Mouse (Mus musculus): Measurements from ENCODE around the gene Clps. TPM values are rescaled to one million over a fixed set of nuclear protein-coding genes. Genes with fewer than 3 reads are reported as not detected.
A peak's percentile ranks its signal among the peaks of the same experiment; 100 is the strongest.

The Clps gene
- total and polyA plus RNA-seq, 3 experiments, result not detected

DNA sequence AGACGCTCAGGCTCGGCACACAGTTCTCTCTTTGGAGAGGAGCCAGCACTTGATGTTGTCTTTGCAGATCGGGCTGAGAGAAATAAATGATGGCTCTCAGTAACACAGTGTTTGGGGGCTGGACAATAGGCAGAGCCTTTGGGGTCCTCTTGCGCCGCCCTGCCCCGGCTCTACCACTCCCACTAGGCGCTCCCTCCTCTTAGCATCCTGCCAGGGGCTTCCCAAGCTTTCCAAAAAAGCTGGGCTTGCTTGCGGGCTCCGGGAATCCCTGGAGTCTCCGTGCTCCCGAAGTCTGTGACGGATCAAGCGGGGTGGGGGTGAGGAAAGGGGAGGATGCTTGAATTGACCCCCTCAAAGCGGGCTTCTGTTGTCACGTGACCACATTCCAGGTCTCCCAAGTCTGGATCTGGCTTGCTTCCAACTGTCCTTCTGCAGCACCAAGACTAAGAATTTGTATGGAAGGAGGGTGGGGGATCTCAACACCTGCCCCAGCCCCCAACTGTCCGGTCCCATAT, 43.1 kb downstream of the Clps start, which contains the start of gene Fkbp5:
TSS of gene Fkbp5 (minus strand) at position 87 of the 515 bp plus-strand sequence.
- Histone ChIP-seq H3K27ac (ENCODE audit: insufficient read depth, low read depth) (peak within 1 kb of the TSS; percentile 34; the same call in 1 of the 2 replicates), H3K79me2 (replicated peaks; ENCODE audit: control insufficient read depth, extremely low read depth, insufficient read depth, poor library complexity, severe bottlenecking) (no peaks in the 10 kb centered on the region), H3K4me1 (ENCODE audit: control insufficient read depth in 1 of 2, insufficient read depth in 2 of 2) (peaks cover 19 to 72% of the 10 kb centered on the region in 2 experiments), H3K9ac (ENCODE audit: insufficient read depth, low read depth) (peak within 1 kb of the TSS; percentile 39), H3K4me3 (replicated peaks in 1 of 3; ENCODE audit: low read depth in 2 of 3, low read length in 2 of 3, poor library complexity in 1 of 3) (peak within 1 kb of the TSS; percentile 50 to 52 (median 52)), H3K27me3 (replicated peaks) (peaks cover 18% of the 10 kb centered on the region), H3K4me2 (ENCODE audit: insufficient read depth, low read depth, poor library complexity, severe bottlenecking) (peak within 1 kb of the TSS; percentile 52), H3K9me3 (replicated peaks; ENCODE audit: low read length) (peaks cover 3% of the 10 kb centered on the region), H3K36me3 (replicated peaks in 1 of 2; ENCODE audit: control insufficient read depth in 1 of 2, insufficient read depth in 1 of 2, low read length in 1 of 2) (no peaks in the 10 kb centered on the region)
- dilution Hi-C loops (cut with MboI; ENCODE audit: extremely low pct_ligation_motif_present, extremely low pct_unique_long_range_greater_than_20kb, low sequenced_read_pairs) (no loop called here), in situ Hi-C loops (cut with MboI; ENCODE audit: low pct_ligation_motif_present, low pct_unique_long_range_greater_than_20kb, low sequenced_read_pairs) (loop anchor here (25.0 kb wide), 1 partner anchor 305 kb away; the partner anchor contains the start of gene Def6)
- TF ChIP-seq SIN3A (IDR thresholded peaks at IDR 0.05; ENCODE audit: low read length) (no peak), NELFE (IDR thresholded peaks at IDR 0.05; ENCODE audit: low read depth, low read length) (no peak)
- DNase-seq (ENCODE audit: extremely low read depth), result no peak

DNA sequence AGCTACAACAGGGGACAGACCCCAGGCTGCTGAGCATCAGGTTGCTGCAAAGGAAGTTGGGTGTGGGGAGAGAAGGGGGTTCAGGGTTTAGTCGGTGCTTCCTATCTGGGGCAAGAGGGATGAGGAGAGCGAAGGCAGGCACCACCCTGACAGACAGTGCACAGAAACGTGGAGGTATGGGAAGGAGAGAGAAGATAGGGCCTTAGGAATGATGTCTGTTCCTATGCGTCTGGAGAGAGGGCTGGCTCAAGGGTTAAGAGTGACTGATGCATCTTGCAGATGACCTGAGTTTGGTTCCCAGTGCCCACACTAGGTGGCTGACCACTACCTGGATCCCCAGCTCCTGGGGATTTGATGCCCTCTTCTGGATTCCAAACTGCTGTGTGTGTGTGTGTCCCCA, 43.7 kb downstream of the Clps start:
- Histone ChIP-seq H3K4me3 (replicated peaks in 1 of 3; ENCODE audit: low read depth in 2 of 3, low read length in 2 of 3, poor library complexity in 1 of 3) (no peak overlapping the region), H3K36me3 (replicated peaks in 1 of 2; ENCODE audit: control insufficient read depth in 1 of 2, insufficient read depth in 1 of 2, low read length in 1 of 2) (no peaks in the 10 kb centered on the region), H3K79me2 (replicated peaks; ENCODE audit: control insufficient read depth, extremely low read depth, insufficient read depth, poor library complexity, severe bottlenecking) (no peaks in the 10 kb centered on the region), H3K9ac (ENCODE audit: insufficient read depth, low read depth) (no peak overlapping the region), H3K9me3 (replicated peaks; ENCODE audit: low read length) (peaks cover 3% of the 10 kb centered on the region), H3K4me2 (ENCODE audit: insufficient read depth, low read depth, poor library complexity, severe bottlenecking) (no peak overlapping the region), H3K27me3 (replicated peaks) (peaks cover 15% of the 10 kb centered on the region), H3K27ac (ENCODE audit: insufficient read depth, low read depth) (no peak overlapping the region), H3K4me1 (ENCODE audit: control insufficient read depth in 1 of 2, insufficient read depth in 2 of 2) (peaks cover 19 to 73% of the 10 kb centered on the region in 2 experiments)
- no peak for TF ChIP-seq RCOR1 (conservative IDR thresholded peaks at IDR 0.05; ENCODE audit: low read depth, low read length)
- no peak for TF ChIP-seq BHLHE40 (IDR thresholded peaks at IDR 0.05; ENCODE audit: low read depth, low read length)
- TF ChIP-seq E2F4 (IDR thresholded peaks at IDR 0.05; ENCODE audit: insufficient replicate concordance, low read depth, low read length), result no peak
- TF ChIP-seq ZC3H11A (IDR thresholded peaks at IDR 0.05; ENCODE audit: low read depth, low read length), result no peak
- no peak for TF ChIP-seq SMC3 (IDR thresholded peaks at IDR 0.05; ENCODE audit: low read depth, low read length)
- no peak for TF ChIP-seq JUND (conservative IDR thresholded peaks at IDR 0.05; ENCODE audit: low read depth, low read length)
- TF ChIP-seq UBTF (IDR thresholded peaks at IDR 0.05; ENCODE audit: low read depth, low read length), result no peak
- no peak for TF ChIP-seq NRF1 (IDR thresholded peaks at IDR 0.05; ENCODE audit: low read depth, low read length)
- no peak for DNase-seq (ENCODE audit: extremely low read depth)
- in situ Hi-C loops (cut with MboI; ENCODE audit: low pct_ligation_motif_present, low pct_unique_long_range_greater_than_20kb, low sequenced_read_pairs), result loop anchor here (25.0 kb wide), 1 partner anchor 305 kb away; the partner anchor contains the start of gene Def6
- dilution Hi-C loops (cut with MboI; ENCODE audit: extremely low pct_ligation_motif_present, extremely low pct_unique_long_range_greater_than_20kb, low sequenced_read_pairs), result no loop called here
